Mouse (Mus musculus) layer of hippocampus, postnatal 14 days (tissue): ENCODE data around the gene Gpc4. TPM values are rescaled to one million over a fixed set of nuclear protein-coding genes. Genes with fewer than 3 reads are reported as not detected.

ENCODE experiments used
- DNase-seq, 2 experiments: peaks; one replicate each; pipeline ENCODE4 v3.0.0; 2021 to 2022; ENCODE audit warnings: low spot score in 2 of 2, mixed read lengths in 1 of 2
- total RNA-seq, 2 experiments: library from RNA; stranded (reverse); gene quantifications; 2 replicates each; pipeline ENCODE4 v1.2.3; 2021

Gene Gpc4
- total RNA-seq, 2 experiments from 2014 or later = 29.8 to 31.3 TPM

GRCm38 (mm10) chrX:52050941-52051340 lies 114.1 kb downstream of the Gpc4 start:
- DNase-seq = no peak

- DNase-seq = no peak
Measured at GRCm38 (mm10) chrX:52039875-52040274, 125.2 kb downstream of the Gpc4 start.

GRCm38 (mm10) chrX:52030146-52030545 lies 134.9 kb downstream of the Gpc4 start:
- no peak for DNase-seq

- DNase-seq = no peak
Measured at GRCm38 (mm10) chrX:52017660-52018059, 147.4 kb downstream of the Gpc4 start.

Other genes with a start within 250 kb of the Gpc4 start
- gene 1700080O16Rik, start 192.5 kb downstream of the Gpc4 start, total RNA-seq = not detected